Mouse (Mus musculus): Measurements from ENCODE around the gene Cdc42bpb.

DNA sequence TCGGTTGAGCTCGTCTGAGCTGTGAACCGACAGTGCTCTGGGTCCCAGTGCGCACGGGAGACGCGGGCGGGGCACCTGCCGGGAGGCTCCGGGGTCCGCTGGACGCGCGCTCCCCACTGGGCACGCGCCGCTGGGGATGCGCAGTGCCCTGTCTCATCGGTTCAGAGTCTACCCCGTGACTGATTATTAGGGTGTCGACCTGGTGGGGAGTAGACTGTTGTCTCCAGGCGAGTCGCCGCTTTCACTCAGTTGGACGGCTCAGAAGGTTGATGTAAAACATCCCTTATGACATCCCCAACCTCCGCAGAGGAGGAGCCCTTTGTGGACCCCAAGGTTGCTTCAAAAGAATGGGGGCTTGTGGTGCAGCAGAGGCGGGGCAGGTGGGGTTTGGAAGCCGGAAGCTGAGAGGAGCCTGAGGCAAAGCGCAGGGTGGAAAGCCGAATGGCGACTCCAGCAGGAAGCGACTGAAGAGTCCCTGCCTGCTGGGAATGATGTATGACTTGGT lies 520 bp upstream of the Cdc42bpb start:
- no peak for TF ChIP-seq CTCF (IDR thresholded peaks at IDR 0.05; ENCODE audit: control insufficient read depth, insufficient read depth, insufficient read length)
- no peak for TF ChIP-seq MAX (IDR thresholded peaks at IDR 0.05)

Measured in C2C12 (cell line).